Mouse (Mus musculus) spleen, adult 2 months (tissue): Measurements from ENCODE around the gene Zfp618.

Experiments
- CTCF ChIP-seq: fragments of 200-500 bp; IDR thresholded peaks from 2 replicates; pipeline ENCODE4 v1.5.1; 2011; ENCODE audit warnings: mild to moderate bottlenecking, inconsistent platforms; ENCODE audit not compliant: insufficient read depth, insufficient read length, insufficient replicate concordance; ENCODE audit errors: extremely low read depth
- POLR2A ChIP-seq: fragments of 200-500 bp; IDR thresholded peaks from 2 replicates; pipeline ENCODE4 v1.6.1; 2011; ENCODE audit warnings: low read depth, low read length, inconsistent platforms

DNA sequence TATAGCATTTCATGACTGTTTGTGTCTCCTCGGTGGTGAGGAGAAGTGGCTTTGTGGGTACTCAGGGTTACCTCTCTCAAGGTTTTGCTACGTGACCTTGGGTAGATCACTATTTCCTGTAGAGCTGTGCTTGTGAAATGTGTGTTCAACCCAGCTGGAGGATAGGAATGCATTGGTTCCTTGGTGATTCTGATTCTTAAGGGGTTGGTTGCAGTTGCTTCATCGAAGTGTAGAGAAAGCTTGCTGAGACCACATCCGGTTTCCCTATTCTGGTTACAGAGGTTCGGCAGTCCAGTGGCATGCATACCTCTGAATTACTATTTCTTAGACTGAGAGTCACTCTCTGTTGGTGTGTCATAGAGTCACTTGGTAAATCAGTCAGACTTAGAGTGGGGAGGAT lies 4.2 kb downstream of the Zfp618 start:
- TF ChIP-seq CTCF (no peak), POLR2A (no peak)
